In the genomic region with DNA sequence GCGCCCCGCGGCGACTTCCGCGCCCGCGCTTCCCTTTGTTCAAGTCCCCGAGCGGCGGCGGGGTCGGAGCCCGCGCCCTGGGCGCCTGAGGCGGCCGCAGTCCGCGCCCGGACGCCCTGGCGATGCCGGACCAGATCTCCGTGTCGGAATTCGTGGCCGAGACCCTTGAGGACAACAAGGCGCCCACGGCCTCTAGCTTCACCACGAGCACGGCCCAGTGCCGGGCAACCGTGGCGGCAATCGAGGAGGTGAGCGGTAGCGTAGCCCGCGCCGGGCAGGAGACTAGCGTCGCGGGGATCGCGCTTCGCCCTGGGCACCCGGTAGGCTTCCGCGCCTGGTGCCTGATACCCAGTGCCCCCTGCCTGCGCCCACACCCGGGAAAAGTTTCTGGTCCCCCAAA, we compare ENCODE assay signal across 8 mouse cellular contexts. TPM values are rescaled to one million over a fixed set of nuclear protein-coding genes. Genes with fewer than 3 reads are reported as not detected.
DNase-seq lines count a peak whose midpoint lies in the region; ATAC-seq and TF ChIP-seq lines count a peak whose summit lies in the region.
"Not testable (repeated sequence)": the region's sequence is repeated elsewhere in the genome, so short reads cannot be mapped to it uniquely, and the experiment has no call there.
"Had no signal": no experiment of that assay in that cellular context is flagged by ENCODE, and none has a peak within 500 bp of the region (broad histone marks: within the 10 kb centered on the region; RNA-seq: fewer than 3 reads in every experiment).

No protein-coding gene starts in this region.

- H3K9ac ChIP-seq in forebrain, embryonic 14.5 days (ENCODE audit: low read length); heart, embryonic 16.5 days (ENCODE audit: low read length): not testable (repeated sequence)
- peak overlapping the region; percentile 60 for H3K9ac ChIP-seq in intestine, embryonic 16.5 days (ENCODE audit: low read depth, low read length)
- H3K9ac ChIP-seq in limb, embryonic 13.5 days, result peak overlapping the region; percentile 67
- peak overlapping the region; percentile 52 for H3K9ac ChIP-seq in lung, embryonic 14.5 days
- peak overlapping the region; percentile 50 for H3K9ac ChIP-seq in neural tube, embryonic 11.5 days (ENCODE audit: low read length)

- not testable (repeated sequence) for H3K4me1 ChIP-seq in forebrain, embryonic 14.5 days (ENCODE audit: control insufficient read depth, insufficient read depth, low read length); heart, embryonic 16.5 days (ENCODE audit: control insufficient read depth, insufficient read depth, low read length); intestine, embryonic 16.5 days (ENCODE audit: control insufficient read depth, insufficient read depth, low read length); limb, embryonic 13.5 days; lung, embryonic 14.5 days (ENCODE audit: insufficient read depth); neural tube, embryonic 11.5 days (ENCODE audit: control insufficient read depth, insufficient read depth, low read length)

- H3K36me3 ChIP-seq in forebrain, embryonic 14.5 days (ENCODE audit: control insufficient read depth, insufficient read depth, low read length); heart, embryonic 16.5 days (ENCODE audit: control insufficient read depth, insufficient read depth); intestine, embryonic 16.5 days (ENCODE audit: control insufficient read depth, insufficient read depth, low read length); limb, embryonic 13.5 days; lung, embryonic 14.5 days (ENCODE audit: insufficient read depth); neural tube, embryonic 11.5 days (ENCODE audit: control insufficient read depth, insufficient read depth, low read length): not testable (repeated sequence)

- peak overlapping the region; percentile 18; the same call in 1 of the 2 replicates for H3K4me2 ChIP-seq in forebrain, embryonic 14.5 days (ENCODE audit: low read length)
- peak overlapping the region; percentile 41 for H3K4me2 ChIP-seq in heart, embryonic 16.5 days (ENCODE audit: low read depth, low read length)
- H3K4me2 ChIP-seq in intestine, embryonic 16.5 days (ENCODE audit: low read depth, low read length), result peak overlapping the region; percentile 50
- H3K4me2 ChIP-seq in limb, embryonic 13.5 days (replicated peaks), result peak overlapping the region; percentile 61
- peak overlapping the region; percentile 51 for H3K4me2 ChIP-seq in lung, embryonic 14.5 days
- H3K4me2 ChIP-seq in neural tube, embryonic 11.5 days (ENCODE audit: low read depth), result peak overlapping the region; percentile 42

- H3K27ac ChIP-seq in forebrain, embryonic 14.5 days (ENCODE audit: low read depth, low read length); heart, embryonic 16.5 days (ENCODE audit: low read length); intestine, embryonic 16.5 days (ENCODE audit: low read length); limb, embryonic 13.5 days; neural tube, embryonic 11.5 days (ENCODE audit: low read depth, low read length): not testable (repeated sequence)
- peak overlapping the region; percentile 58; the same call in 1 of the 2 replicates for H3K27ac ChIP-seq in lung, embryonic 14.5 days (ENCODE audit: low read depth)

- TF ChIP-seq CTCF in lung, embryonic 14.5 days (IDR thresholded peaks at IDR 0.05; ENCODE audit: low read depth), result not testable (repeated sequence)

- peak; percentile 4 for DNase-seq in embryo, embryonic 11 days
- DNase-seq in forebrain, embryonic 14.5 days (ENCODE audit: low spot score); neural tube, embryonic 11.5 days (ENCODE audit: low spot score): not testable (repeated sequence)
- peak; percentile 7 for DNase-seq in lung, embryonic 14.5 days

- peak overlapping the region; percentile 23 for H3K4me3 ChIP-seq in forebrain, embryonic 14.5 days (ENCODE audit: low read depth, low read length)
- peak overlapping the region; percentile 42 for H3K4me3 ChIP-seq in heart, embryonic 16.5 days (ENCODE audit: low read length)
- H3K4me3 ChIP-seq in intestine, embryonic 16.5 days (ENCODE audit: low read length), result peak overlapping the region; percentile 54
- H3K4me3 ChIP-seq in limb, embryonic 13.5 days, result peak overlapping the region; percentile 54
- peak overlapping the region; percentile 42 for H3K4me3 ChIP-seq in lung, embryonic 14.5 days (ENCODE audit: low read depth, low read length)
- peak overlapping the region; percentile 41 for H3K4me3 ChIP-seq in neural tube, embryonic 11.5 days (ENCODE audit: low read depth, low read length)

- 3% methylated on average over 52 of the region's 52 CpGs for WGBS in forebrain, embryonic 14.5 days
- 2% methylated on average over 52 of the region's 52 CpGs for WGBS in heart, embryonic 16.5 days
- WGBS in intestine, embryonic 16.5 days, result 5% methylated on average over 51 of the region's 52 CpGs
- 4% methylated on average over 50 of the region's 52 CpGs for WGBS in limb, embryonic 13.5 days
- WGBS in lung, embryonic 14.5 days, result 7% methylated on average over 51 of the region's 52 CpGs
- 2% methylated on average over 28 of the region's 52 CpGs for WGBS in neural tube, embryonic 11.5 days

- not testable (repeated sequence) for ATAC-seq in forebrain, embryonic 14.5 days; heart, embryonic 16.5 days (replicated peaks; ENCODE audit: extremely low read depth, insufficient read depth, low FRiP score); intestine, embryonic 16.5 days; limb, embryonic 13.5 days (ENCODE audit: low FRiP score, low read depth); lung, embryonic 14.5 days (ENCODE audit: insufficient read depth); neural tube, embryonic 11.5 days (ENCODE audit: insufficient read depth, low FRiP score, low TSS enrichment)

- not testable (repeated sequence) for H3K9me3 ChIP-seq in forebrain, embryonic 14.5 days (replicated peaks; ENCODE audit: control insufficient read depth, low read length); heart, embryonic 16.5 days (replicated peaks; ENCODE audit: control insufficient read depth, low read length); intestine, embryonic 16.5 days (ENCODE audit: control insufficient read depth, low read length); lung, embryonic 14.5 days (ENCODE audit: low read depth, low read length); neural tube, embryonic 11.5 days (ENCODE audit: control insufficient read depth, low read length)
- peaks cover 33% of the 10 kb centered on the region for H3K9me3 ChIP-seq in limb, embryonic 13.5 days

- not testable (repeated sequence) for H3K27me3 ChIP-seq in forebrain, embryonic 14.5 days (replicated peaks; ENCODE audit: control insufficient read depth, insufficient read depth, low read length); heart, embryonic 16.5 days (ENCODE audit: control insufficient read depth, insufficient read depth, low read length); intestine, embryonic 16.5 days (replicated peaks; ENCODE audit: control insufficient read depth, insufficient read depth, low read length); limb, embryonic 13.5 days; lung, embryonic 14.5 days (ENCODE audit: insufficient read depth, low read length); neural tube, embryonic 11.5 days (ENCODE audit: control insufficient read depth, insufficient read depth, low read length)

RNA-seq across cellular contexts. Expression of a gene that starts 0.3 kb away (rescaled TPM):
- 1.3 TPM in 2 replicates for polyA plus RNA-seq in forebrain, embryonic 14.5 days (2014; fragmentation: Nextera tagmentation; extraction: Ambion mirVana)
- 0.43 and 0.49 TPM in 2 replicates for polyA plus RNA-seq in heart, embryonic 16.5 days (2015; fragmentation: Nextera tagmentation; extraction: Ambion mirVana)
- polyA plus RNA-seq in intestine, embryonic 16.5 days (2015; fragmentation: Nextera tagmentation; extraction: Ambion mirVana), result 2.0 and 2.2 TPM in 2 replicates
- polyA plus RNA-seq in limb, embryonic 13.5 days (2015; fragmentation: Nextera tagmentation; extraction: Ambion mirVana), result 3.2 and 3.3 TPM in 2 replicates
- 2.9 and 4.3 TPM in 2 replicates for polyA plus RNA-seq in lung, embryonic 14.5 days (2014; fragmentation: Nextera tagmentation; extraction: Ambion mirVana)
- polyA plus RNA-seq in neural tube, embryonic 11.5 days (2014; fragmentation: Nextera tagmentation; extraction: Ambion mirVana), result 3.8 and 4.1 TPM in 2 replicates
- polyA plus RNA-seq: myocyte had no signal
